Mouse (Mus musculus) C2C12 (cell line): ENCODE measurements at regions not wholly inside any gene's neighbourhood (a gene's known extent, or its start where the extent isn't known, plus 50 kb on each side); places are given as distances from the start of the nearest gene placed in this dataset.

Experiments used
- CEBPB ChIP-seq: IDR thresholded peaks from one replicate; pipeline ENCODE4 v1.6.1; 2011; ENCODE audit warnings: low read depth, mild to moderate bottlenecking, control low read depth, moderate library complexity
- CTCF ChIP-seq: IDR thresholded peaks from one replicate; pipeline ENCODE4 v1.5.1; 2011; ENCODE audit not compliant: control insufficient read depth, insufficient read depth, insufficient read length
- FOSL1 ChIP-seq: IDR thresholded peaks from one replicate; pipeline ENCODE4 v1.8.0; 2011; ENCODE audit warnings: mild to moderate bottlenecking, low read length; ENCODE audit not compliant: poor library complexity, insufficient read depth, severe bottlenecking
- MAX ChIP-seq: IDR thresholded peaks from one replicate; pipeline ENCODE4 v1.6.1; 2011; ENCODE audit warnings: mild to moderate bottlenecking, control low read depth
- MYOD1 ChIP-seq: IDR thresholded peaks from one replicate; pipeline ENCODE4 v1.6.1; 2011; ENCODE audit warnings: low read depth; ENCODE audit not compliant: control insufficient read depth, insufficient read length
- MYOG ChIP-seq: IDR thresholded peaks from one replicate; pipeline ENCODE4 v1.6.1; 2011; ENCODE audit not compliant: control insufficient read depth, insufficient read length; ENCODE audit errors: extremely low read depth
- USF1 ChIP-seq: IDR thresholded peaks from one replicate; pipeline ENCODE4 v1.6.1; 2011; ENCODE audit warnings: low read depth, mild to moderate bottlenecking, control low read depth, moderate library complexity

DNA sequence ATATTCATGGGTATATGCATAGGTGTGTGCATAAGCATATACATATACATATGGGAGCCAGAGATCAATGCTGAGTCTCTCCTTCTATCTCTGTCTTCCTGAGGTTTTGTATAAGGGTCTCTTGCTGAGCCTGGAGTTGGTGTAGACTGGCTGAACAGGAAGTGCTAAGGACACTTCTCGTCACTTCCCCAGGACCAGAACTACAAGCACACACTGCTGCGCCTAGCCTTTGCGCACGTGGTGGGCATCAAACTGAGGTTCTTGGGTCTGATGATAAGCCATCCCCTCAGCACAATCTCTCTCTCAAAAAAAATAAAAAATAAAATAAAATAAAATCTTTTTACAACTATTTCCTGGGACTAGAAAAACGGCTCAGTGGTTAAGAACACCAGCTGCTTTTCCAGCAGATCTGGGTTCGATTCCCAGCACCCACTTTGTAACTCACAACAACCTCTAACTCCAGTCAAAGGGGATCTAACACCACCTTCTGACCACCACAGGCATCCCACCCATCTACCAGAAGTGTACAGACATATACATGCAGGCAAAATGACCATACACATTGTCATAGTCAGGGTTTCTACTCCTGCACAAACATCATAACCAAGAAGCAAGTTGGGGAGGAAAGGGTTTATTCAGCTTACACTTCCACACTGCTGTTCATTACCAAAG lies 55.1 kb upstream of the Cpm start:
- TF ChIP-seq CTCF (no peak), USF1 (no peak), MYOG (no peak), MAX (no peak), MYOD1 (no peak), CEBPB (no peak), FOSL1 (no peak)
